In the genomic region with DNA sequence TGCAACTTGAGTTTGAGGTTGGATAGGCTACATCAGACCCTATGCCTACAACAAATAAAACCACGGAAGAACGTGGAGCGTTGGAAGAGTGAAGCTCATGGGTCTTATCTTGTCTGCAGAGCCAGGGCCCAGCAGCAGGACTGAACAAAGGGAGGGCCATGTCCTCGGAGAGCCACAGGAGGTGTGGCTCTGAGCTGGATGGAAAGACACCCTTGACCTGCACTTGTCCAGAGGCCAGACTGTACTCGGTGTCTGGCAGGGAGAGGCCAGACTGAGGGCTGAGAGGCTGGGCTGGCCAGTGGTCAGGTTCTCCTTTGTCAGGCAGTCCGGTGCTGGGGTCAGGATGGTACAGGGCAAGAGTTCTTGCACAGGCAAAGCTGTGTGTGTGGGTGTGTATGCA, we compare ENCODE assay signal across 25 mouse cellular contexts. TPM values are rescaled to one million over a fixed set of nuclear protein-coding genes. Genes with fewer than 3 reads are reported as not detected.
DNase-seq lines count a peak whose midpoint lies in the region; ATAC-seq lines count a peak whose summit lies in the region.
"Had no signal": no experiment of that assay in that cellular context is flagged by ENCODE, and none has a peak within 500 bp of the region (broad histone marks: within the 10 kb centered on the region; RNA-seq: fewer than 3 reads in every experiment).

No protein-coding gene starts in this region.

- intact Hi-C loops in left cerebral cortex, postnatal 36 days (cut with DNase I) = no loop called here

- 48% methylated on average over 6 of the region's 6 CpGs for WGBS in intestine, embryonic 16.5 days
- WGBS in intestine, embryonic 15.5 days = 60% methylated on average over 6 of the region's 6 CpGs
- 75% methylated on average over 6 of the region's 6 CpGs for WGBS in midbrain, embryonic 11.5 days
- 71% methylated on average over 6 of the region's 6 CpGs for WGBS in midbrain, embryonic 15.5 days

- H3K9ac ChIP-seq in intestine, embryonic 16.5 days (ENCODE audit: low read depth, low read length) = no peak overlapping the region
- no peak overlapping the region for H3K9ac ChIP-seq in intestine, embryonic 15.5 days
- H3K9ac ChIP-seq in midbrain, embryonic 11.5 days (ENCODE audit: low read length) = no peak overlapping the region
- H3K9ac ChIP-seq in midbrain, embryonic 15.5 days = no peak overlapping the region
- H3K9ac ChIP-seq: embryonic facial prominence, embryonic 15.5 days; kidney, embryonic 15.5 days; lung, embryonic 14.5 days had no signal

- no peak overlapping the region for H3K4me2 ChIP-seq in intestine, embryonic 16.5 days (ENCODE audit: low read depth, low read length)
- H3K4me2 ChIP-seq in intestine, embryonic 15.5 days (replicated peaks) = no peak overlapping the region
- no peak overlapping the region for H3K4me2 ChIP-seq in midbrain, embryonic 11.5 days
- H3K4me2 ChIP-seq in midbrain, embryonic 15.5 days = no peak overlapping the region
- H3K4me2 ChIP-seq: embryonic facial prominence, embryonic 15.5 days; kidney, embryonic 15.5 days; lung, embryonic 14.5 days had no signal

- ATAC-seq in intestine, embryonic 16.5 days = peak; percentile 37
- ATAC-seq in intestine, embryonic 15.5 days = no peak
- ATAC-seq in midbrain, embryonic 11.5 days (ENCODE audit: low FRiP score) = no peak
- ATAC-seq in midbrain, embryonic 15.5 days (replicated peaks) = no peak
- ATAC-seq: CD4-positive, CD25-positive, alpha-beta regulatory T cell, adult 4 months had no signal

- no peaks in the 10 kb centered on the region for H3K36me3 ChIP-seq in intestine, embryonic 16.5 days (ENCODE audit: control insufficient read depth, insufficient read depth, low read length)
- no peaks in the 10 kb centered on the region for H3K36me3 ChIP-seq in intestine, embryonic 15.5 days
- H3K36me3 ChIP-seq in midbrain, embryonic 11.5 days (ENCODE audit: control insufficient read depth, insufficient read depth, low read length) = no peaks in the 10 kb centered on the region
- no peaks in the 10 kb centered on the region for H3K36me3 ChIP-seq in midbrain, embryonic 15.5 days (replicated peaks)
- H3K36me3 ChIP-seq: embryonic facial prominence, embryonic 15.5 days; forebrain, embryonic 10.5 days; G1E; kidney, embryonic 15.5 days had no signal

- DNase-seq in adrenal gland, adult (ENCODE audit: inconsistent age in 2 of 2, low spot score in 1 of 2) = peak; percentile 69 to 80
- DNase-seq in adrenal gland, postnatal 25 days = no peak
- DNase-seq in midbrain, embryonic 11.5 days (ENCODE audit: low spot score, missing footprints) = peak; percentile 28
- no peak for DNase-seq in left cerebral cortex, postnatal 36 days (ENCODE audit: low spot score in 2 of 2)
- DNase-seq in yolk sac, embryonic 10.5 days (ENCODE audit: low spot score) = no peak
- DNase-seq: cerebellum, adult 11 months; cerebellum, postnatal 14 days; embryo, embryonic 11 days; heart, postnatal 4 days; left cerebral cortex, postnatal 4 days; lung, embryonic 14.5 days; spleen, adult 18-20 months had no signal

- H3K4me3 ChIP-seq in intestine, embryonic 16.5 days (ENCODE audit: low read length) = no peak overlapping the region
- H3K4me3 ChIP-seq in intestine, embryonic 15.5 days (replicated peaks) = no peak overlapping the region
- no peak overlapping the region for H3K4me3 ChIP-seq in midbrain, embryonic 11.5 days (ENCODE audit: low read depth, low read length)
- H3K4me3 ChIP-seq in midbrain, embryonic 15.5 days = no peak overlapping the region
- H3K4me3 ChIP-seq: embryonic facial prominence, embryonic 15.5 days; forebrain, embryonic 10.5 days; heart, adult 2 months; kidney, embryonic 15.5 days had no signal

- H3K4me1 ChIP-seq in intestine, embryonic 16.5 days (ENCODE audit: control insufficient read depth, insufficient read depth, low read length) = peaks cover 11% of the 10 kb centered on the region
- peaks cover 8% of the 10 kb centered on the region; the same call in 1 of the 2 replicates for H3K4me1 ChIP-seq in intestine, embryonic 15.5 days (replicated peaks)
- H3K4me1 ChIP-seq in midbrain, embryonic 11.5 days (ENCODE audit: control insufficient read depth, insufficient read depth, low read length) = no peaks in the 10 kb centered on the region
- H3K4me1 ChIP-seq in midbrain, embryonic 15.5 days = peaks cover 6% of the 10 kb centered on the region

- peaks cover 15% of the 10 kb centered on the region; the same call in 1 of the 2 replicates for H3K27me3 ChIP-seq in intestine, embryonic 16.5 days (replicated peaks; ENCODE audit: control insufficient read depth, insufficient read depth, low read length)
- peaks cover 19% of the 10 kb centered on the region for H3K27me3 ChIP-seq in intestine, embryonic 15.5 days (replicated peaks)
- H3K27me3 ChIP-seq in midbrain, embryonic 11.5 days (ENCODE audit: control insufficient read depth, insufficient read depth, low read length) = peaks cover 22% of the 10 kb centered on the region
- H3K27me3 ChIP-seq in midbrain, embryonic 15.5 days (replicated peaks) = peaks cover 28% of the 10 kb centered on the region

- no peak overlapping the region for H3K27ac ChIP-seq in intestine, embryonic 16.5 days (ENCODE audit: low read length)
- no peak overlapping the region for H3K27ac ChIP-seq in intestine, embryonic 15.5 days
- no peak overlapping the region for H3K27ac ChIP-seq in midbrain, embryonic 11.5 days (ENCODE audit: low read depth, low read length)
- H3K27ac ChIP-seq in midbrain, embryonic 15.5 days = no peak overlapping the region
- H3K27ac ChIP-seq: embryonic facial prominence, embryonic 15.5 days; forebrain, embryonic 10.5 days; heart, adult 2 months; kidney, embryonic 15.5 days had no signal

- H3K9me3 ChIP-seq in intestine, embryonic 16.5 days (ENCODE audit: control insufficient read depth, low read length) = no peaks in the 10 kb centered on the region
- H3K9me3 ChIP-seq in intestine, embryonic 15.5 days = no peaks in the 10 kb centered on the region
- H3K9me3 ChIP-seq in midbrain, embryonic 11.5 days (ENCODE audit: control insufficient read depth, low read length) = no peaks in the 10 kb centered on the region
- H3K9me3 ChIP-seq in midbrain, embryonic 15.5 days = no peaks in the 10 kb centered on the region
- H3K9me3 ChIP-seq: embryonic facial prominence, embryonic 15.5 days; forebrain, embryonic 10.5 days; kidney, embryonic 15.5 days had no signal

RNA-seq across cellular contexts. Expression of a gene that starts 4.9 kb away (rescaled TPM):
- total RNA-seq in adrenal gland, postnatal 25 days (2021) = 1.6 and 1.9 TPM in 2 replicates
- polyA plus RNA-seq in intestine, embryonic 16.5 days (2015; fragmentation: Nextera tagmentation; extraction: Ambion mirVana) = 5.0 and 7.6 TPM in 2 replicates
- polyA plus RNA-seq in intestine, embryonic 15.5 days (2015; fragmentation: Nextera tagmentation; extraction: Ambion mirVana) = 2.6 and 3.3 TPM in 2 replicates
- 0.33 and 0.77 TPM in 2 replicates for polyA plus RNA-seq in midbrain, embryonic 11.5 days (2014; fragmentation: Nextera tagmentation; extraction: Ambion mirVana)
- polyA plus RNA-seq in midbrain, embryonic 15.5 days (2015; fragmentation: Nextera tagmentation; extraction: Ambion mirVana) = 0.70 and 0.72 TPM in 2 replicates
- total RNA-seq in left cerebral cortex, postnatal 36 days (2021) = 1 to 10 TPM; 2.4 to 2.9 TPM
- polyA plus RNA-seq: CD4-positive, CD25-positive, alpha-beta regulatory T cell, adult 4 months; G1E had no signal

RNA-seq across cellular contexts. Expression of a gene that starts 11.7 kb away (rescaled TPM):
- total RNA-seq in adrenal gland, postnatal 25 days (2021) = 78.7 and 91.8 TPM in 2 replicates
- 106 and 107 TPM in 2 replicates for polyA plus RNA-seq in intestine, embryonic 16.5 days (2015; fragmentation: Nextera tagmentation; extraction: Ambion mirVana)
- polyA plus RNA-seq in intestine, embryonic 15.5 days (2015; fragmentation: Nextera tagmentation; extraction: Ambion mirVana) = 78.6 and 83.8 TPM in 2 replicates
- polyA plus RNA-seq in midbrain, embryonic 11.5 days (2014; fragmentation: Nextera tagmentation; extraction: Ambion mirVana) = 18.0 and 19.7 TPM in 2 replicates
- polyA plus RNA-seq in midbrain, embryonic 15.5 days (2015; fragmentation: Nextera tagmentation; extraction: Ambion mirVana) = 14.2 and 16.4 TPM in 2 replicates
- 1 to 10 TPM; 7.4 to 8.4 TPM for total RNA-seq in left cerebral cortex, postnatal 36 days (2021)
- total RNA-seq: G1E had no signal
- polyA plus RNA-seq: G1E had no signal

RNA-seq across cellular contexts. Expression of a gene that starts 23.8 kb away (rescaled TPM):
- total RNA-seq in adrenal gland, postnatal 25 days (2021) = 247 and 250 TPM in 2 replicates
- 90.0 and 95.3 TPM in 2 replicates for polyA plus RNA-seq in intestine, embryonic 16.5 days (2015; fragmentation: Nextera tagmentation; extraction: Ambion mirVana)
- 69.1 and 71.4 TPM in 2 replicates for polyA plus RNA-seq in intestine, embryonic 15.5 days (2015; fragmentation: Nextera tagmentation; extraction: Ambion mirVana)
- polyA plus RNA-seq in midbrain, embryonic 11.5 days (2014; fragmentation: Nextera tagmentation; extraction: Ambion mirVana) = 19.0 and 19.2 TPM in 2 replicates
- polyA plus RNA-seq in midbrain, embryonic 15.5 days (2015; fragmentation: Nextera tagmentation; extraction: Ambion mirVana) = 11.6 and 14.6 TPM in 2 replicates
- total RNA-seq in left cerebral cortex, postnatal 36 days (2021) = 10 to 100 TPM; 11.1 to 11.8 TPM
- total RNA-seq: G1E had no signal

RNA-seq across cellular contexts. Expression of a gene that starts 39.5 kb away (rescaled TPM):
- total RNA-seq in adrenal gland, postnatal 25 days (2021) = not detected in 2 replicates
- polyA plus RNA-seq in intestine, embryonic 16.5 days (2015; fragmentation: Nextera tagmentation; extraction: Ambion mirVana) = 0.09 and 0.17 TPM in 2 replicates
- polyA plus RNA-seq in intestine, embryonic 15.5 days (2015; fragmentation: Nextera tagmentation; extraction: Ambion mirVana) = 0.14 TPM in 1 of 2 replicates, not detected in the other
- polyA plus RNA-seq in midbrain, embryonic 11.5 days (2014; fragmentation: Nextera tagmentation; extraction: Ambion mirVana) = 0.08 TPM in 1 of 2 replicates, not detected in the other
- not detected in 2 replicates for polyA plus RNA-seq in midbrain, embryonic 15.5 days (2015; fragmentation: Nextera tagmentation; extraction: Ambion mirVana)
- not detected for total RNA-seq in left cerebral cortex, postnatal 36 days (2021)
- total RNA-seq: G1E; gastrocnemius, adult 8-10 months; heart, adult 2 months; heart, postnatal 4 days; layer of hippocampus, adult 18-20 months; left cerebral cortex, postnatal 4 days; megakaryocyte-erythroid progenitor cell, adult 5-6 weeks had no signal
- polyA plus RNA-seq: G1E; stomach, embryonic 14.5 days had no signal

RNA-seq across cellular contexts. Expression of a gene that starts 55.3 kb away (rescaled TPM):
- 0.30 and 0.38 TPM in 2 replicates for total RNA-seq in adrenal gland, postnatal 25 days (2021)
- polyA plus RNA-seq in intestine, embryonic 16.5 days (2015; fragmentation: Nextera tagmentation; extraction: Ambion mirVana) = 13.2 and 19.1 TPM in 2 replicates
- 7.3 and 8.9 TPM in 2 replicates for polyA plus RNA-seq in intestine, embryonic 15.5 days (2015; fragmentation: Nextera tagmentation; extraction: Ambion mirVana)
- not detected in 2 replicates for polyA plus RNA-seq in midbrain, embryonic 11.5 days (2014; fragmentation: Nextera tagmentation; extraction: Ambion mirVana)
- polyA plus RNA-seq in midbrain, embryonic 15.5 days (2015; fragmentation: Nextera tagmentation; extraction: Ambion mirVana) = 0.23 and 0.32 TPM in 2 replicates
- total RNA-seq in left cerebral cortex, postnatal 36 days (2021) = under 1 TPM; 0.11 to 0.30 TPM
- total RNA-seq: G1E; gastrocnemius, adult 8-10 months; heart, postnatal 4 days; left cerebral cortex, postnatal 4 days; megakaryocyte-erythroid progenitor cell, adult 5-6 weeks had no signal
- polyA plus RNA-seq: G1E had no signal

Comparison
In these comparisons a context has a peak if more than half of its experiments do, and no peak if none do; other contexts are left out.
1. DNase-seq: peak in adrenal gland, adult (2 of 2) and midbrain, embryonic 11.5 days (single experiment); none in adrenal gland, postnatal 25 days (single experiment), left cerebral cortex, postnatal 36 days (0 of 2) and yolk sac, embryonic 10.5 days (single experiment).